Mouse (Mus musculus) E14TG2a.4 (cell line): ENCODE data around the gene Rnase4.

Source experiments
- CTCF ChIP-seq: conservative IDR thresholded peaks from 2 replicates; pipeline ENCODE4 v1.5.1; 2014; ENCODE audit warnings: low read length
- NANOG ChIP-seq: IDR thresholded peaks from 2 replicates; pipeline ENCODE4 v1.6.1; 2014; ENCODE audit warnings: borderline replicate concordance, low read length, mixed read lengths
- POU5F1 ChIP-seq: IDR thresholded peaks from 2 replicates; pipeline ENCODE4 v1.6.1; 2014; ENCODE audit warnings: low read length, borderline replicate concordance

DNA sequence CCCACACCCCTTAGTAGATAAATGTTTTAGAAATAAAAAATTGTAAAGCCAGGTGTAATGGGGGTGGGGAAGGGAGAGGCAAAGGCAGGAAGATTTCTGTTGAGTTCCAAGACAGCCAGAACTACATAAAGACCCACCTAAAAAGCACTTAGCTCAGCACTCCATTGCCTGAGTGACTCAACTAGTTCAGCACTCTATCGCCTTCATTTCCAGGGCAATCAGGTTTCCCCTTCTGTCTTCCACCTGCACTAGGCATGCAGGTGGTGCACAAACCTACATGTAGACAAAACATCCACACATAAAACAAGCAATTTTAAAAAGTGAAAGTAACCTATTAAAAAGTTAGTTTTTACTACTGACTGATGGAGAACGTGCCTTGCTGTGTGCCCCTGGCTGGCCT is 5.8 kb upstream of the Rnase4 start:
- TF ChIP-seq POU5F1 = no peak
- no peak for TF ChIP-seq CTCF
- TF ChIP-seq NANOG = no peak
